In the genomic region with DNA sequence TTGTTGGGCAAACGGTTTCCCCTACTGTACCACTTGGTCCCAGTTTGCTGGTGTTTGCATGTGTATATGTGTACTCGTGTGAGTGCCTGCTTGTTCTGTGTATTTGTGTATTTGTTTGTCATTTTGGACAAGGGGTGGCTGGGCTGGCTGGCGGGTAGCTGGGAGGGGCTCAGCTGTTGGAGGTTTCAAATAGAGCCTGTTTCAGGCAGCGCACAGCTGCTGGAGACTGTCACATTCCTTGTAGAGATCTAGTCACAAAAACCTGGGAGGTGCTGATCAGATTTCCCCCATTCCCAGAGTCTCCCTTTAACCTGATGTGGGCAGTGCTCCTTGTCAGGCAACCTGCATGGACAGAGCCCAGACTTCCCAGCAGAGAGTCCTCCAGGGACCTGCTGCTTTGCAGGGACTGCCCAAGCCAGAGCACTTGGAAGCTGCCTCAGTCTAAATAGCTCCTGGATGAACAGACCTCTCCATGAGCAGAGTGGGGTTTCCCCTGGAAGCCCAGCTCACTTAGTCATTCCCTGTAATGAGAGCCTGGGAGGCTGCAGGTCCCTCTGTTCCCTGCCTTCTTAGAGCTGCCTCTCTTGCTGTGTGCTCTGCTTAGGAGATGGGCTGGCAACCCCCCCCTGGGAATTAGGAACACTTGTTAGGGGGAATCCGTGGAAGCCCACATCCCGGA, we compare ENCODE assay signal across 10 mouse cellular contexts. TPM values are rescaled to one million over a fixed set of nuclear protein-coding genes. Genes with fewer than 3 reads are reported as not detected.
DNase-seq lines count a peak whose midpoint lies in the region; ATAC-seq and TF ChIP-seq lines count a peak whose summit lies in the region.
"Had no signal": no experiment of that assay in that cellular context is flagged by ENCODE, and none has a peak within 500 bp of the region (broad histone marks: within the 10 kb centered on the region; RNA-seq: fewer than 3 reads in every experiment).

No protein-coding gene starts in this region.

- 30% methylated on average over 6 of the region's 6 CpGs for WGBS in forebrain, embryonic 13.5 days
- 25% methylated on average over 6 of the region's 6 CpGs for WGBS in hindbrain, embryonic 14.5 days
- WGBS in neural tube, embryonic 15.5 days: 26% methylated on average over 6 of the region's 6 CpGs

- H3K4me3 ChIP-seq in left cerebral cortex, adult 2 months: peak overlapping the region; percentile 56
- H3K4me3 ChIP-seq in forebrain, embryonic 13.5 days: peak overlapping the region; percentile 45
- peak overlapping the region; percentile 39 for H3K4me3 ChIP-seq in hindbrain, embryonic 14.5 days (replicated peaks; ENCODE audit: low read length)
- peak overlapping the region; percentile 50 for H3K4me3 ChIP-seq in neural tube, embryonic 15.5 days (replicated peaks)
- H3K4me3 ChIP-seq: megakaryocyte, embryonic 14.5 days had no signal

- peak overlapping the region; percentile 73 for H3K9ac ChIP-seq in forebrain, embryonic 13.5 days
- peak overlapping the region; percentile 55 for H3K9ac ChIP-seq in hindbrain, embryonic 14.5 days
- peak overlapping the region; percentile 58 for H3K9ac ChIP-seq in neural tube, embryonic 15.5 days (replicated peaks)

- no peak for DNase-seq in left cerebral cortex, adult 2 months (ENCODE audit: extremely low spot score in 1 of 2, low spot score in 2 of 2)
- DNase-seq in left cerebral cortex, postnatal 36 days (ENCODE audit: low spot score in 2 of 2): no peak
- DNase-seq in hindbrain, embryonic 14.5 days (ENCODE audit: low spot score): no peak
- DNase-seq in spleen, postnatal 14 days (ENCODE audit: low spot score in 2 of 2): no peak
- no peak for DNase-seq in kidney, adult 11 months
- DNase-seq in lung, adult 18-20 months: no peak

- no peak for TF ChIP-seq CTCF in left cerebral cortex, adult 2 months (IDR thresholded peaks at IDR 0.05)

- peaks cover 72% of the 10 kb centered on the region for H3K4me1 ChIP-seq in forebrain, embryonic 13.5 days
- peaks cover 44% of the 10 kb centered on the region for H3K4me1 ChIP-seq in hindbrain, embryonic 14.5 days (replicated peaks; ENCODE audit: control insufficient read depth, insufficient read depth, low read length)
- H3K4me1 ChIP-seq in neural tube, embryonic 15.5 days: peaks cover 72% of the 10 kb centered on the region

- H3K27ac ChIP-seq in left cerebral cortex, adult 2 months: peak overlapping the region; percentile 51; the same call in 1 of the 2 replicates
- peak overlapping the region; percentile 25; the same call in 1 of the 2 replicates for H3K27ac ChIP-seq in forebrain, embryonic 13.5 days
- H3K27ac ChIP-seq in hindbrain, embryonic 14.5 days: peak overlapping the region; percentile 20; the same call in 1 of the 2 replicates
- peak overlapping the region; percentile 61 for H3K27ac ChIP-seq in neural tube, embryonic 15.5 days (replicated peaks)

- intact Hi-C loops in left cerebral cortex, adult 2 months (cut with DNase I): loop anchor here (5.0 kb wide), 1 partner anchor 90 kb away; no protein-coding TSS in a partner anchor
- intact Hi-C loops in left cerebral cortex, postnatal 36 days (cut with DNase I): loop anchor here (5.0 kb wide), 1 partner anchor 70 kb away; no protein-coding TSS in a partner anchor

- ATAC-seq in forebrain, embryonic 13.5 days: no peak
- no peak for ATAC-seq in hindbrain, embryonic 14.5 days (ENCODE audit: low FRiP score)
- no peak for ATAC-seq in neural tube, embryonic 15.5 days (ENCODE audit: low FRiP score)

- no peaks in the 10 kb centered on the region for H3K36me3 ChIP-seq in forebrain, embryonic 13.5 days (ENCODE audit: poor library complexity, severe bottlenecking)
- H3K36me3 ChIP-seq in hindbrain, embryonic 14.5 days (replicated peaks; ENCODE audit: control insufficient read depth, insufficient read depth): no peaks in the 10 kb centered on the region
- no peaks in the 10 kb centered on the region for H3K36me3 ChIP-seq in neural tube, embryonic 15.5 days
- H3K36me3 ChIP-seq: G1E had no signal

- peak overlapping the region; percentile 97 for H3K4me2 ChIP-seq in forebrain, embryonic 13.5 days
- peak overlapping the region; percentile 84 for H3K4me2 ChIP-seq in hindbrain, embryonic 14.5 days (replicated peaks)
- peak overlapping the region; percentile 96 for H3K4me2 ChIP-seq in neural tube, embryonic 15.5 days

- H3K9me3 ChIP-seq in forebrain, embryonic 13.5 days (replicated peaks): no peaks in the 10 kb centered on the region
- no peaks in the 10 kb centered on the region for H3K9me3 ChIP-seq in hindbrain, embryonic 14.5 days (ENCODE audit: control insufficient read depth, low read length)
- H3K9me3 ChIP-seq in neural tube, embryonic 15.5 days (replicated peaks): no peaks in the 10 kb centered on the region
- H3K9me3 ChIP-seq: G1E had no signal

- H3K27me3 ChIP-seq in forebrain, embryonic 13.5 days: 0 out of 2 replicates have a peak, but pooled peaks cover 3% of the 10 kb centered on the region
- H3K27me3 ChIP-seq in hindbrain, embryonic 14.5 days (ENCODE audit: control insufficient read depth, insufficient read depth, low read length): no peaks in the 10 kb centered on the region
- 0 out of 2 replicates have a peak, but pooled peaks cover 4% of the 10 kb centered on the region for H3K27me3 ChIP-seq in neural tube, embryonic 15.5 days (replicated peaks)

RNA-seq across cellular contexts. Expression of a gene that starts 2.6 kb away (rescaled TPM):
- 10 to 100 TPM; 18.2 to 27.3 TPM for total RNA-seq in left cerebral cortex, adult 2 months (2021)
- 10 to 100 TPM; 16.4 to 23.5 TPM for total RNA-seq in left cerebral cortex, postnatal 36 days (2021)
- 3.5 and 4.3 TPM in 2 replicates for polyA plus RNA-seq in forebrain, embryonic 13.5 days (2015; fragmentation: Nextera tagmentation; extraction: Ambion mirVana)
- 7.3 and 7.7 TPM in 2 replicates for polyA plus RNA-seq in hindbrain, embryonic 14.5 days (2014; fragmentation: Nextera tagmentation; extraction: Ambion mirVana)
- polyA plus RNA-seq in neural tube, embryonic 15.5 days (2015; fragmentation: Nextera tagmentation; extraction: Ambion mirVana): 8.5 and 12.1 TPM in 2 replicates
- polyA plus RNA-seq: G1E had no signal
